In genomic region chr6:97209751-97210150, GRCm38 (mm10) we compare ENCODE assay signal across 15 mouse cellular contexts. TPM values are rescaled to one million over a fixed set of nuclear protein-coding genes. Genes with fewer than 3 reads are reported as not detected.
DNase-seq lines count a peak whose midpoint lies in the region; ATAC-seq lines count a peak whose summit lies in the region.
"Had no signal": no experiment of that assay in that cellular context is flagged by ENCODE, and none has a peak within 500 bp of the region (broad histone marks: within the 10 kb centered on the region; RNA-seq: fewer than 3 reads in every experiment).

No protein-coding gene starts in this region.

- H3K27me3 ChIP-seq in liver, embryonic 12.5 days (replicated peaks) = no peaks in the 10 kb centered on the region
- no peaks in the 10 kb centered on the region for H3K27me3 ChIP-seq in liver, embryonic 11.5 days (replicated peaks; ENCODE audit: control insufficient read depth, insufficient read depth, low read length)
- no peaks in the 10 kb centered on the region for H3K27me3 ChIP-seq in liver, embryonic 15.5 days
- H3K27me3 ChIP-seq: megakaryocyte, embryonic 14.5 days; neural tube, embryonic 12.5 days had no signal

- H3K4me2 ChIP-seq in liver, embryonic 12.5 days = peak overlapping the region; percentile 86
- H3K4me2 ChIP-seq in liver, embryonic 11.5 days = no peak overlapping the region
- 0 out of 2 replicates have a peak overlapping the region, but pooled peaks have one; percentile 84 for H3K4me2 ChIP-seq in liver, embryonic 15.5 days

- ATAC-seq in CD4-positive, CD25-positive, alpha-beta regulatory T cell, adult 4 months = no peak
- no peak for ATAC-seq in liver, embryonic 12.5 days
- no peak for ATAC-seq in liver, embryonic 11.5 days (replicated peaks; ENCODE audit: low FRiP score)
- ATAC-seq in liver, embryonic 15.5 days (ENCODE audit: insufficient read depth) = no peak

- H3K4me3 ChIP-seq in liver, embryonic 12.5 days = no peak overlapping the region
- no peak overlapping the region for H3K4me3 ChIP-seq in liver, embryonic 11.5 days (ENCODE audit: low read depth, low read length)
- H3K4me3 ChIP-seq in liver, embryonic 15.5 days (replicated peaks) = no peak overlapping the region

- no peak overlapping the region for H3K9ac ChIP-seq in liver, embryonic 12.5 days
- H3K9ac ChIP-seq in liver, embryonic 11.5 days (ENCODE audit: low read depth, low read length) = no peak overlapping the region
- no peak overlapping the region for H3K9ac ChIP-seq in liver, embryonic 15.5 days
- H3K9ac ChIP-seq: limb, embryonic 13.5 days; neural tube, embryonic 12.5 days had no signal

- H3K9me3 ChIP-seq in liver, embryonic 12.5 days (replicated peaks) = no peaks in the 10 kb centered on the region
- H3K9me3 ChIP-seq in liver, embryonic 11.5 days (ENCODE audit: control insufficient read depth, low read length) = no peaks in the 10 kb centered on the region
- no peaks in the 10 kb centered on the region for H3K9me3 ChIP-seq in liver, embryonic 15.5 days (replicated peaks)
- H3K9me3 ChIP-seq: limb, embryonic 13.5 days; megakaryocyte, embryonic 14.5 days; neural tube, embryonic 12.5 days had no signal

- peaks cover 67% of the 10 kb centered on the region for H3K4me1 ChIP-seq in liver, embryonic 12.5 days
- H3K4me1 ChIP-seq in liver, embryonic 11.5 days (replicated peaks; ENCODE audit: control insufficient read depth, insufficient read depth, low read length) = peaks cover 20% of the 10 kb centered on the region
- H3K4me1 ChIP-seq in liver, embryonic 15.5 days (replicated peaks) = peaks cover 81% of the 10 kb centered on the region

- DNase-seq in CD4-positive, CD25-positive, alpha-beta regulatory T cell, adult 2 months (ENCODE audit: low read depth, low spot score) = peak; percentile 44
- no peak for DNase-seq in liver, embryonic 11.5 days (ENCODE audit: low spot score)
- peak; percentile 22 for DNase-seq in T-cell, adult 2 months (ENCODE audit: low spot score)
- no peak for DNase-seq in frontal cortex, postnatal 10 days (ENCODE audit: low spot score in 2 of 2)
- no peak for DNase-seq in layer of hippocampus, adult 11-12 months (ENCODE audit: low spot score)
- DNase-seq: right cerebral cortex, postnatal 14 days had no signal

- 79% methylated on average over 4 of the region's 4 CpGs for WGBS in liver, embryonic 12.5 days (ENCODE audit: insufficient replicate concordance)
- 82% methylated on average over 4 of the region's 4 CpGs for WGBS in liver, embryonic 11.5 days
- 78% methylated on average over 4 of the region's 4 CpGs for WGBS in liver, embryonic 15.5 days (ENCODE audit: insufficient replicate concordance)

- H3K36me3 ChIP-seq in liver, embryonic 12.5 days = peaks cover 7% of the 10 kb centered on the region
- H3K36me3 ChIP-seq in liver, embryonic 11.5 days (ENCODE audit: control insufficient read depth, insufficient read depth, low read length) = 0 out of 2 replicates have a peak, but pooled peaks cover 3% of the 10 kb centered on the region
- H3K36me3 ChIP-seq in liver, embryonic 15.5 days (replicated peaks) = peaks cover 4% of the 10 kb centered on the region
- H3K36me3 ChIP-seq: limb, embryonic 13.5 days had no signal

- peak overlapping the region; percentile 46; the same call in 1 of the 2 replicates for H3K27ac ChIP-seq in liver, embryonic 12.5 days
- H3K27ac ChIP-seq in liver, embryonic 11.5 days (ENCODE audit: low read depth, low read length) = no peak overlapping the region
- H3K27ac ChIP-seq in liver, embryonic 15.5 days (replicated peaks) = peak overlapping the region; percentile 57
- H3K27ac ChIP-seq: limb, embryonic 13.5 days; neural tube, embryonic 12.5 days had no signal

RNA-seq across cellular contexts. Expression of gene Arl6ip5, which starts 0.7 kb away (rescaled TPM):
- 100 to 1,000 TPM; 189 to 278 TPM for polyA plus RNA-seq in CD4-positive, CD25-positive, alpha-beta regulatory T cell, adult 4 months (2017; shearing (Covaris generic))
- polyA plus RNA-seq in liver, embryonic 12.5 days (2016; fragmentation: Nextera tagmentation; extraction: Ambion mirVana) = 35.3 and 36.6 TPM in 2 replicates
- 36.4 and 38.6 TPM in 2 replicates for polyA plus RNA-seq in liver, embryonic 11.5 days (2014; fragmentation: Nextera tagmentation; extraction: Ambion mirVana)
- polyA plus RNA-seq in liver, embryonic 15.5 days (2015; fragmentation: Nextera tagmentation; extraction: Ambion mirVana) = 33.5 and 34.6 TPM in 2 replicates

RNA-seq across cellular contexts. Expression of gene Uba3, which starts 4.3 kb away (rescaled TPM):
- polyA plus RNA-seq in CD4-positive, CD25-positive, alpha-beta regulatory T cell, adult 4 months (2017; shearing (Covaris generic)) = 10 to 100 TPM; 43.0 TPM
- 39.9 and 40.7 TPM in 2 replicates for polyA plus RNA-seq in liver, embryonic 12.5 days (2016; fragmentation: Nextera tagmentation; extraction: Ambion mirVana)
- polyA plus RNA-seq in liver, embryonic 11.5 days (2014; fragmentation: Nextera tagmentation; extraction: Ambion mirVana) = 60.5 and 65.3 TPM in 2 replicates
- polyA plus RNA-seq in liver, embryonic 15.5 days (2015; fragmentation: Nextera tagmentation; extraction: Ambion mirVana) = 23.4 and 26.0 TPM in 2 replicates

RNA-seq across cellular contexts. Expression of gene Tmf1, which starts 30.8 kb away (rescaled TPM):
- polyA plus RNA-seq in CD4-positive, CD25-positive, alpha-beta regulatory T cell, adult 4 months (2017; shearing (Covaris generic)) = 10 to 100 TPM; 41.0 to 50.8 TPM
- polyA plus RNA-seq in liver, embryonic 12.5 days (2016; fragmentation: Nextera tagmentation; extraction: Ambion mirVana) = 19.6 and 19.9 TPM in 2 replicates
- polyA plus RNA-seq in liver, embryonic 11.5 days (2014; fragmentation: Nextera tagmentation; extraction: Ambion mirVana) = 21.1 and 21.8 TPM in 2 replicates
- 12.5 and 13.2 TPM in 2 replicates for polyA plus RNA-seq in liver, embryonic 15.5 days (2015; fragmentation: Nextera tagmentation; extraction: Ambion mirVana)

RNA-seq across cellular contexts. Expression of gene Lmod3, which starts 42.8 kb away (rescaled TPM):
- under 1 TPM in 1 of 2 experiments, not detected in 1; 0.24 TPM for polyA plus RNA-seq in CD4-positive, CD25-positive, alpha-beta regulatory T cell, adult 4 months (2017; shearing (Covaris generic))
- 0.05 and 0.10 TPM in 2 replicates for polyA plus RNA-seq in liver, embryonic 12.5 days (2016; fragmentation: Nextera tagmentation; extraction: Ambion mirVana)
- 0.08 TPM in 1 of 2 replicates, not detected in the other for polyA plus RNA-seq in liver, embryonic 11.5 days (2014; fragmentation: Nextera tagmentation; extraction: Ambion mirVana)
- polyA plus RNA-seq in liver, embryonic 15.5 days (2015; fragmentation: Nextera tagmentation; extraction: Ambion mirVana) = 0.26 and 0.47 TPM in 2 replicates
- polyA plus RNA-seq: forebrain, embryonic 11.5 days; hindbrain, embryonic 16.5 days; midbrain, postnatal 0 days had no signal

Comparison
In these comparisons a context has a peak if more than half of its experiments do, and no peak if none do; other contexts are left out.
1. DNase-seq: peak in CD4-positive, CD25-positive, alpha-beta regulatory T cell, adult 2 months (single experiment) and T-cell, adult 2 months (single experiment); none in liver, embryonic 11.5 days (single experiment), frontal cortex, postnatal 10 days (0 of 2) and layer of hippocampus, adult 11-12 months (single experiment).